ENCODE assay signal across 12 mouse cellular contexts in genomic region chr5:29770935-29771334, GRCm38 (mm10). TPM values are rescaled to one million over a fixed set of nuclear protein-coding genes. Genes with fewer than 3 reads are reported as not detected.
DNase-seq lines count a peak whose midpoint lies in the region; TF ChIP-seq lines count a peak whose summit lies in the region.
"Had no signal": no experiment of that assay in that cellular context is flagged by ENCODE, and none has a peak within 500 bp of the region (broad histone marks: within the 10 kb centered on the region; RNA-seq: fewer than 3 reads in every experiment).

No protein-coding gene starts in this region.

- no peak overlapping the region for H3K9ac ChIP-seq in ES-Bruce4 (ENCODE audit: low read depth, poor library complexity, severe bottlenecking)

- TF ChIP-seq POLR2A in kidney, adult 2 months (IDR thresholded peaks at IDR 0.05; ENCODE audit: low read depth, low read length): no peak
- TF ChIP-seq POLR2A in ES-Bruce4 (IDR thresholded peaks at IDR 0.05; ENCODE audit: insufficient read depth, low read length): no peak

- H3K27me3 ChIP-seq in kidney, adult 2 months (replicated peaks; ENCODE audit: control insufficient read depth, insufficient read depth, low read length): no peaks in the 10 kb centered on the region
- no peaks in the 10 kb centered on the region for H3K27me3 ChIP-seq in ES-Bruce4 (ENCODE audit: control insufficient read depth, insufficient read depth, low read length, poor library complexity, severe bottlenecking)
- no peaks in the 10 kb centered on the region for H3K27me3 ChIP-seq in embryonic facial prominence, embryonic 10.5 days (replicated peaks; ENCODE audit: low read depth, poor library complexity, severe bottlenecking)

- 92% methylated on average over 1 of the region's 1 CpGs for WGBS in kidney, adult 2 months
- 86% methylated on average over 1 of the region's 1 CpGs for WGBS in embryonic facial prominence, embryonic 10.5 days

- H3K4me1 ChIP-seq in kidney, adult 2 months (ENCODE audit: control insufficient read depth, insufficient read depth, low read length): peaks cover 6% of the 10 kb centered on the region; the same call in 1 of the 2 replicates
- H3K4me1 ChIP-seq in ES-Bruce4 (ENCODE audit: control insufficient read depth, insufficient read depth, low read length): no peaks in the 10 kb centered on the region
- no peaks in the 10 kb centered on the region for H3K4me1 ChIP-seq in embryonic facial prominence, embryonic 10.5 days

- no peaks in the 10 kb centered on the region for H3K9me3 ChIP-seq in ES-Bruce4 (replicated peaks; ENCODE audit: control insufficient read depth, insufficient read depth, low read length, poor library complexity, severe bottlenecking)
- H3K9me3 ChIP-seq in embryonic facial prominence, embryonic 10.5 days: no peaks in the 10 kb centered on the region

- no peak overlapping the region for H3K27ac ChIP-seq in kidney, adult 2 months (ENCODE audit: insufficient read depth, low read depth, low read length)
- H3K27ac ChIP-seq in ES-Bruce4 (ENCODE audit: insufficient read depth, low read length): no peak overlapping the region
- no peak overlapping the region for H3K27ac ChIP-seq in embryonic facial prominence, embryonic 10.5 days (replicated peaks)

- peak; percentile 39 for TF ChIP-seq CTCF in kidney, adult 2 months (conservative IDR thresholded peaks at IDR 0.05; ENCODE audit: insufficient read depth, insufficient read length, low read depth, low read length)
- peak; percentile 28 for TF ChIP-seq CTCF in ES-Bruce4 (IDR thresholded peaks at IDR 0.05; ENCODE audit: low read depth, low read length)

- no peak for TF ChIP-seq EP300 in ES-Bruce4 (IDR thresholded peaks at IDR 0.05; ENCODE audit: insufficient read depth, low read depth, low read length)

- DNase-seq in kidney, adult 2 months: no peak
- no peak for DNase-seq in kidney, adult 9 months
- peak; percentile 78 for DNase-seq in 416B (ENCODE audit: low read depth)
- DNase-seq in embryonic facial prominence, embryonic 10.5 days (ENCODE audit: low spot score): peak; percentile 15
- DNase-seq in frontal cortex, postnatal 10 days (ENCODE audit: low spot score in 2 of 2): no peak
- DNase-seq in right cerebral cortex, adult 18-20 months: no peak
- DNase-seq: cerebellum, adult 9-10 months; gastrocnemius, postnatal 10 days had no signal

- H3K4me3 ChIP-seq in kidney, adult 2 months (ENCODE audit: insufficient read depth, low read depth, low read length): no peak overlapping the region
- H3K4me3 ChIP-seq in ES-Bruce4 (ENCODE audit: low read depth, low read length): no peak overlapping the region
- H3K4me3 ChIP-seq in embryonic facial prominence, embryonic 10.5 days: no peak overlapping the region

- peaks cover 5% of the 10 kb centered on the region; the same call in 1 of the 2 replicates for H3K36me3 ChIP-seq in kidney, adult 2 months (ENCODE audit: control insufficient read depth, insufficient read depth, low read length)
- peaks cover 51% of the 10 kb centered on the region for H3K36me3 ChIP-seq in ES-Bruce4 (ENCODE audit: control insufficient read depth, insufficient read depth, low read length, poor library complexity, severe bottlenecking)
- peaks cover 84% of the 10 kb centered on the region for H3K36me3 ChIP-seq in embryonic facial prominence, embryonic 10.5 days (replicated peaks)

RNA-seq across cellular contexts. Expression of gene Gm5129, which starts 35.2 kb away (rescaled TPM):
- not detected in 2 replicates for polyA plus RNA-seq in kidney, adult 2 months (2012; rRNA removed)
- not detected in 2 replicates for polyA plus RNA-seq in ES-Bruce4 (2011; ENCODE audit: insufficient read depth, insufficient read length, low read depth, missing spikeins)
- polyA plus RNA-seq in embryonic facial prominence, embryonic 10.5 days (2016; fragmentation: Nextera tagmentation; extraction: Ambion mirVana): not detected in 2 replicates
- polyA plus RNA-seq: lung, embryonic 16.5 days; neural tube, embryonic 11.5 days; small intestine, adult 2 months had no signal

RNA-seq across cellular contexts. Expression of gene Dnajb6, which starts 35.4 kb away (rescaled TPM):
- 49.8 and 58.7 TPM in 2 replicates for polyA plus RNA-seq in kidney, adult 2 months (2012; rRNA removed)
- polyA plus RNA-seq in ES-Bruce4 (2011; ENCODE audit: insufficient read depth, insufficient read length, low read depth, missing spikeins): 198 and 208 TPM in 2 replicates
- polyA plus RNA-seq in embryonic facial prominence, embryonic 10.5 days (2016; fragmentation: Nextera tagmentation; extraction: Ambion mirVana): 173 and 181 TPM in 2 replicates

Comparison
In these comparisons a context has a peak if more than half of its experiments do, and no peak if none do; other contexts are left out.
1. DNase-seq: peak in 416B (single experiment) and embryonic facial prominence, embryonic 10.5 days (single experiment); none in kidney, adult 2 months (single experiment), kidney, adult 9 months (single experiment), frontal cortex, postnatal 10 days (0 of 2) and right cerebral cortex, adult 18-20 months (single experiment).